Mouse (Mus musculus) heart, embryonic 16.5 days (tissue): Measurements from ENCODE around the gene Serping1. TPM values are rescaled to one million over a fixed set of nuclear protein-coding genes. Genes with fewer than 3 reads are reported as not detected.
"Not testable (repeated sequence)": the region's sequence is repeated elsewhere in the genome, so short reads cannot be mapped to it uniquely, and the experiment has no call there.

Experiments
- ATAC-seq: fragments of 200-750 bp; cut with Nextera tagmentation; replicated peaks from 2 replicates; pipeline ENCODE4 v1.8.0; 2017; ENCODE audit warnings: moderate number of reproducible peaks; ENCODE audit not compliant: insufficient read depth, low FRiP score; ENCODE audit errors: extremely low read depth
- H3K27ac ChIP-seq: fragments of 300-500 bp; sonication (generic); 2 replicates; pipeline ENCODE4 v1.5.1; 2014; ENCODE audit warnings: mild to moderate bottlenecking, low read length, control low read depth, moderate library complexity
- H3K27me3 ChIP-seq: fragments of 300-500 bp; sonication (generic); 2 replicates; pipeline ENCODE4 v1.6.1; 2014; ENCODE audit warnings: low read length, mixed read lengths; ENCODE audit not compliant: control insufficient read depth, insufficient read depth
- H3K36me3 ChIP-seq: fragments of 300-500 bp; sonication (generic); 2 replicates; pipeline ENCODE4 v1.6.1; 2014; ENCODE audit not compliant: control insufficient read depth, insufficient read depth
- H3K4me1 ChIP-seq: fragments of 300-500 bp; sonication (generic); 2 replicates; pipeline ENCODE4 v1.6.1; 2014; ENCODE audit warnings: low read length, mixed read lengths; ENCODE audit not compliant: control insufficient read depth, insufficient read depth
- H3K4me2 ChIP-seq: fragments of 300-500 bp; sonication (generic); 2 replicates; pipeline ENCODE4 v1.6.1; 2014; ENCODE audit warnings: low read depth, mild to moderate bottlenecking, control low read depth, low read length
- H3K4me3 ChIP-seq: fragments of 300-500 bp; sonication (generic); 2 replicates; pipeline ENCODE4 v1.5.1; 2014; ENCODE audit warnings: mild to moderate bottlenecking, control low read depth, low read length
- H3K9ac ChIP-seq: fragments of 300-500 bp; sonication (generic); 2 replicates; pipeline ENCODE4 v1.6.1; 2014; ENCODE audit warnings: low read length, control low read depth
- H3K9me3 ChIP-seq: fragments of 300-500 bp; sonication (generic); replicated peaks from 2 replicates; pipeline ENCODE4 v1.6.1; 2016; ENCODE audit warnings: low read length; ENCODE audit not compliant: control insufficient read depth
- WGBS: fragments of 180-500 bp; shearing (Covaris S2); extraction: QIAGEN DNeasy Blood & Tissue Kit; methylation state at CpG from one replicate; pipeline ENCODE4 v1.1.7; 2014; 5-methylcytosine and 5-hydroxymethylcytosine counted together
- polyA plus RNA-seq: library from polyadenylated mRNA; unstranded; fragments of >200 nt; fragmentation: Nextera tagmentation; extraction: Ambion mirVana; gene quantifications from 2 replicates; pipeline ENCODE4 v1.2.1, GENCODE M21; 2015

Serping1 gene
- polyA plus RNA-seq, 1 experiment from 2014 or later, result 44.6 TPM

DNA sequence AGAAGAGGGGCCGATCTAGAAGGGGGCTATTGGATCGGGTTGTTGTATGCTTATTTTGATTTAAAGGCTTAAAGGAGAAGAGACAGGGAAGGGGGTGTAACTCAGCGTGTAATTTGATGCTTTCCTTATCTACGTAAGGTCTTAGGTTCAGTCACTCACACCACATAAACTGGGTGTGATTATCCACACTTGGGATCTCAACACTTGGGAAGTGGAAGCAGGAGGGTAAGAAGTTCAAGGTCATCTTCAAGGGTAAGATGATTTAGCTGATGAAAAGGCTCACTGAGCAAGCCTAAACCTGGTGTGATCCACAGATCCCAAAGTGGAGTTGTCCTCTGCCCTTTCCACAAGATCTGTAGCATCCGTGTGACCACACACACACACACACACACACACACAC is 31.3 kb upstream of the Serping1 start:
- no peak overlapping the region for H3K9ac ChIP-seq
- no peak overlapping the region for H3K27ac ChIP-seq
- H3K9me3 ChIP-seq, result no peaks in the 10 kb centered on the region
- H3K4me1 ChIP-seq, result peaks cover 5% of the 10 kb centered on the region
- H3K36me3 ChIP-seq, result no peaks in the 10 kb centered on the region; the same call in 1 of the 2 replicates
- ATAC-seq, result no peak
- no peak overlapping the region for H3K4me3 ChIP-seq
- no peaks in the 10 kb centered on the region for H3K27me3 ChIP-seq
- WGBS, result 54% methylated on average over 5 of the region's 5 CpGs
- no peak overlapping the region for H3K4me2 ChIP-seq

DNA sequence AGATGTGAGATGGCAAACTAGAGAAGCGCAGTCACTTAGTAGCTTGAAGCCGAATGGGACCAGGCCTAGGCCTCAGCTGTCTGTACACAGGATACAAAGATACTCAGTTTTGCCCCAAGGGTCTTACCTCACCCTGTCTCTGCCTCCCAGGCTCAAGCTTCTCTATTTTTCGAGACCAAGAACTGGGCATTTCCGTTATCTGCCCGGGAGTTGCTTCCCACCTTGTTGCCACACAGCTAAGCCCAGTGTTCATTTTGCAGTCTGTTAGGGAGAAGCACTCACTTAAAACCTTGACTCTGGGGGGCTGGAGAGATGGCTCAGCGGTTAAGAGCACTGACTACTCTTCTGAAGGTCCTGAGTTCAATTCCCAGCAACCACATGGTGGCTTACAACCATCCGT is 28.7 kb upstream of the Serping1 start:
- H3K4me2 ChIP-seq, result no peak overlapping the region
- H3K27ac ChIP-seq, result no peak overlapping the region
- H3K4me1 ChIP-seq, result no peaks in the 10 kb centered on the region
- no peaks in the 10 kb centered on the region; the same call in 1 of the 2 replicates for H3K36me3 ChIP-seq
- no peak for ATAC-seq
- 92% methylated on average over 7 of the region's 7 CpGs for WGBS
- no peak overlapping the region for H3K4me3 ChIP-seq
- H3K9ac ChIP-seq, result no peak overlapping the region
- no peaks in the 10 kb centered on the region for H3K27me3 ChIP-seq
- no peaks in the 10 kb centered on the region for H3K9me3 ChIP-seq

DNA sequence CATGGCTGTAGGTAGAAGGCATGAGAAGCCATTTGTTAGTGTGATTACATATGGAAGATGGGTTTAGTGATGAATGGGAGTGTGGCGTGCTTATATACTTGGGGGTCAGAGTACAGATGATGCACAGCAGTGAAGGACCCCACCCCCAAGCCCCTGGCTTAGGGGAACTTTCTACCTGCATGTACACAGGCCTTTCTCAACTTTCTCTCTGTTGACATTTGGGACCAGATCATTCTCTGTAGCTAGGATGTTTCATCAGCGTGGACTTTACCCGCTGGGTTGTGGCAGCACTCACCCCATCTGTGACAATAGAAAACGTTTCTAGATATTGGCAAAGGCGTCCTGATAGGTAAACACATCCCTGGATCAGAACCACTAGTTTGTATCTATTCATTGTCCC is 26.0 kb upstream of the Serping1 start:
- not testable (repeated sequence) for ATAC-seq, H3K27ac ChIP-seq, H3K4me2 ChIP-seq, H3K27me3 ChIP-seq, H3K9me3 ChIP-seq, H3K4me1 ChIP-seq, H3K9ac ChIP-seq, H3K4me3 ChIP-seq, H3K36me3 ChIP-seq
- WGBS, result 72% methylated on average over 5 of the region's 5 CpGs

DNA sequence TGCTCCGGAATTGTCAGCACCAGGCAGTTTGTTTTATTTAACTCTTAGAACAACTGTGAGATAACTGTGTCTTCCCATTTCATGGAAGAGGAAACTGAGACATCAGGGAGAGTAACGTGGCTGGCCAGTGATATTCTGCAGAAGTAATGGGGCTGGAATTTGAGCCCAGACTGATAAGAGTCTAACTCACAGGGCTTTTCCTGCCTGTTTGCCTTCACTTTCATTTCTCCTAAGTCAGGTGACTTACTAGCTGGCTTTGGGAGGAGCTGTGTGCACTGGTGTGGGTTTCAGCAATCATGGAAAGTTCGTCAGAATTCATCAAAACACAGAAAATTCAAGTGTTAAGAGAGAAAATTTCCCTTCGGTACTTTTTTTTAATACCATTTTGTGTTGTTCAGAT is 25.1 kb upstream of the Serping1 start:
- Histone ChIP-seq H3K9ac (no peak overlapping the region), H3K27ac (no peak overlapping the region), H3K9me3 (peaks cover 6% of the 10 kb centered on the region), H3K4me2 (no peak overlapping the region), H3K27me3 (no peaks in the 10 kb centered on the region), H3K36me3 (no peaks in the 10 kb centered on the region), H3K4me1 (peaks cover 3% of the 10 kb centered on the region; the same call in 1 of the 2 replicates), H3K4me3 (no peak overlapping the region)
- no peak for ATAC-seq
- 58% methylated on average over 4 of the region's 4 CpGs for WGBS

DNA sequence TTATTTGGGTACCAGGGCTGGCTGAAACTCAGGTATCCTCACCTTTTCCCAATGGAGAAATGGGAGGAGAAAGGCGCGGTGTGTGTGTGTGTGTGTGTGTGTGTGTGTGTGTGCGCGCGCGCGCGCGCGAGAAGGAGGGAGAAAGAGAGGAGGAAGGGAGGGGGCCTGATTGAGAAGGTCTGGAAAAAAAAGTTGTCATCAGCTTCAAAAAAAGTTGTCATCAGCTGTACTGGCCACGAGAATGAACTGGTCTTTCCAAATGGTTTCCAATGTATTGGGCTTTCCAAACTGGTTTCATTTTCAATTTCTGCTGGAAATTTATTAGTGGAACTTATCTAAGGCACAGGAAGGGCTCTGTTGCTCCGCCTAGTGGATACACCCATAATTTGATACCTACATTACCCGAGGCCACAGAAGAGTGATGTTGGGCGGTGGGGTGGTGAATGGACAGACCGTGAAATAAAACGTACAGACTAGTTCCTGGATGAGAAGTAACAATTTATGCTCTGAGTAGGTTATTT is 23.9 kb upstream of the Serping1 start:
- Histone ChIP-seq H3K9ac (peak overlapping the region; percentile 70), H3K4me2 (peak overlapping the region; percentile 99), H3K27me3 (no peaks in the 10 kb centered on the region), H3K36me3 (no peaks in the 10 kb centered on the region), H3K4me3 (peak overlapping the region; percentile 71), H3K4me1 (peaks cover 3% of the 10 kb centered on the region; the same call in 1 of the 2 replicates), H3K27ac (peak overlapping the region; percentile 69), H3K9me3 (peaks cover 9% of the 10 kb centered on the region)
- peak; percentile 65 for ATAC-seq
- under 1% methylated on average over 15 of the region's 16 CpGs for WGBS

DNA sequence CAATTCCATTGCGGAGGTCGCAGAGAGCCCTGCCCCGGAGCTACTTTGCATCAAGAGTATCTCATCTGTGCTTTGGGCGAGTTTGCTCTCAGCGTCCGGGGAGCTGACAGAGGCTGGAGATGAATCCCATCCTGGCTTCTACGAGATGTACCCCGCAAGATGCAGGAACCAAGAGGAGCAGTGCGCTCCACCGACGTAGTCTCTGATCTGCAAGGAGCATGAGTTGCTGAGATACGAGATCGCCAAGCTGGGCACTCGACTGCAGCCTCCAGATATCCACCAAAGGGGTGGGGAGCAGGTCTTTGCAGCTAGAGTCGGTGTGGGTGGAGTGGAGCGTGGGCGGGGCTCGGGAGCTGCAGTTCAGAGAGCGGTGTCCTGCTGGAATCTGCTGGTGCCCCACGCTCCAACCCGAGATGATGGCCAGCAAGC is 23.3 kb upstream of the Serping1 start, which contains the start of gene Ube2l6:
Gene Ube2l6, plus strand, starts transcription at position 336 of the 429 bp plus-strand sequence.
- Histone ChIP-seq H3K9ac (peak within 1 kb of the TSS; percentile 70), H3K4me3 (peak within 1 kb of the TSS; percentile 71), H3K4me2 (peak within 1 kb of the TSS; percentile 99), H3K9me3 (peaks cover 9% of the 10 kb centered on the region), H3K27ac (peak within 1 kb of the TSS; percentile 69), H3K36me3 (no peaks in the 10 kb centered on the region), H3K4me1 (peaks cover 3% of the 10 kb centered on the region; the same call in 1 of the 2 replicates), H3K27me3 (no peaks in the 10 kb centered on the region)
- ATAC-seq, result peak; percentile 45
- WGBS, result under 1% methylated on average over 21 of the region's 21 CpGs

DNA sequence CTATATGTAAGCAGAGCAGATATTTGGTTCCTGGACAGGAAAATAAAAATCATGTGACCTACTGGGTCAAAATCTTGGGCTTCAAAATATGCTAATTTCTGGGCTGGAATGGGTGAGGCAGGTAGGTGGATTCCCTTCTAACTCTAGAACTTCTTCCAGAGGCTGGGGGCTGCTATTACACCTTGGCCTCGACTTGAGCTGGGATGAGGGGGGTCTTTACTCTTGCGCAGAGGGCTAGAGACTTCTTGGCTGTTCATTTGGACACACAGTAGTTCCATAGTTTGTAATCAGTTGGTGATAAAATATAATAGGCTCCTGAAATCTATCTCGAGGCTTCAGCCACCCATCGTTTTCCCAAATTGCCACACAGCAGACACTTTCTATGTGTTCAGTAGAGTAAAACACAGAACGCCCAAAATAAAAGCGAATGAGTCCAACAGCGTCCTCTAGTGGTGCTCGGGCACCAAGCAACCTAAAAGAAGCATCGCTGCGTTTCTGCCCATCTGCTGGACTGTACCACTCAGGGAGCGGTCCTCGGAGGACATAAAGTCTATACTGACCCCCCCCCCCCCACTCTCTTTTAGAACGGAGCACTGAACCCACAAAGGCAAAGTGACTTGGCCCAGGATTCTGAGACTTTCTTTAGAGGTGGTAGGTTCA is 22.7 kb upstream of the Serping1 start:
- Histone ChIP-seq H3K27me3 (no peaks in the 10 kb centered on the region), H3K27ac (peak overlapping the region; percentile 55), H3K4me2 (peak overlapping the region; percentile 99), H3K9me3 (peaks cover 9% of the 10 kb centered on the region), H3K36me3 (no peaks in the 10 kb centered on the region), H3K4me1 (peaks cover 3% of the 10 kb centered on the region; the same call in 1 of the 2 replicates), H3K4me3 (peak overlapping the region; percentile 71), H3K9ac (peak overlapping the region; percentile 70)
- 10% methylated on average over 13 of the region's 13 CpGs for WGBS
- peak; percentile 55 for ATAC-seq

DNA sequence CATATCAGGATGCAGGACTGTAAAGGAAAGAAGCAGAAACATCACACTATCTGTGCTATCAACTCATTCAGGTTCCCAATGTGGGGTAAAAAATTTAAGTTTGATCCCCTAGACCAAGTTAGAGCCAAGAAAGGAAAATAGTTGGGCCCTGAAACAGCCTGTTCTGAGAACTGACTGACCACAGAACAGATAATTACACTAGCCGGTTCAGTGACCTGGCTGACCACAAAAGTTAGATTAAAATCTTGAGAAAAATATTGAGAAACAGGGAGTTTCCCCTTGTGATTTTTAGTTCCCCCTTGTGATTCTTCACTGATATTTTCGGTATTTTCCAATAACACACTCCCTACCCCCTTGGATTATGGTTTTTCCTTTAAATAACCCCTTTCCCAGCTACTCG is 18.6 kb upstream of the Serping1 start:
- no peaks in the 10 kb centered on the region for H3K36me3 ChIP-seq
- no peak overlapping the region for H3K4me3 ChIP-seq
- peaks cover 9% of the 10 kb centered on the region for H3K9me3 ChIP-seq
- ATAC-seq, result no peak
- no peak overlapping the region for H3K4me2 ChIP-seq
- peaks cover 3% of the 10 kb centered on the region; the same call in 1 of the 2 replicates for H3K4me1 ChIP-seq
- H3K27me3 ChIP-seq, result no peaks in the 10 kb centered on the region
- H3K9ac ChIP-seq, result no peak overlapping the region
- 76% methylated on average over 3 of the region's 3 CpGs for WGBS
- H3K27ac ChIP-seq, result no peak overlapping the region

DNA sequence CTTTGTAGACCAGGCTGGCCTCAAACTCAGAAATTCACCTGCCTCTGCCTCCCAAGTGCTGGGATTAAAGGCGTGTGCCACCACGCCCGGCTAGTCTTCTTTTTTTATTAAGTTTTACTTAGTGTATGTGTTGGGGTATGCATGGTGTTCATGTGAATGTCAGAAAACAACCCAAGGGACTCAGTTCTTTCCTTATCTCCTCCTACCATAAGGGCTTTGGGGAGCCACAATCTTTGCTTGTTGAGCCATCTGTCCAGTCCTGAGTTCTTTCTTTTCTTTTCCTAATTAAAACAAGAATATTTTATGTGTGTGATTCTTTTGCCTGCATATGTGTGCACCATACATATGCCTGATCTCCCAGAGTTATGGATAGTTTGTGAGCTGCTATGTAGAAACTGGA is 17.9 kb upstream of the Serping1 start:
- H3K36me3 ChIP-seq, result no peaks in the 10 kb centered on the region
- WGBS, result 86% methylated on average over 3 of the region's 3 CpGs
- no peak overlapping the region for H3K4me2 ChIP-seq
- H3K9ac ChIP-seq, result no peak overlapping the region
- no peak overlapping the region for H3K4me3 ChIP-seq
- H3K4me1 ChIP-seq, result no peaks in the 10 kb centered on the region
- no peak for ATAC-seq
- peaks cover 9% of the 10 kb centered on the region for H3K9me3 ChIP-seq
- no peaks in the 10 kb centered on the region for H3K27me3 ChIP-seq
- no peak overlapping the region for H3K27ac ChIP-seq
